Mouse (Mus musculus): ENCODE measurements around the gene Fgfr2. TPM values are rescaled to one million over a fixed set of nuclear protein-coding genes. Genes with fewer than 3 reads are reported as not detected.
A peak's percentile ranks its signal among the peaks of the same experiment; 100 is the strongest.

Fgfr2 gene
- polyA plus RNA-seq, 1 experiment from 2014 or later: 110 TPM

GRCm38 (mm10) chr7:130985716-130986115 is 2137.4 kb downstream of the Fgfr2 start:
- Histone ChIP-seq H3K27ac (ENCODE audit: low read length) (no peak overlapping the region), H3K4me1 (ENCODE audit: insufficient read depth, low read depth, low read length) (peaks cover 21% of the 10 kb centered on the region; the same call in 1 of the 2 replicates), H3K9me3 (ENCODE audit: low read length) (no peaks in the 10 kb centered on the region), H3K4me2 (replicated peaks; ENCODE audit: low read depth, low read length) (no peak overlapping the region), H3K9ac (replicated peaks; ENCODE audit: low read depth) (no peak overlapping the region), H3K36me3 (ENCODE audit: insufficient read depth, low read length) (no peaks in the 10 kb centered on the region), H3K27me3 (replicated peaks; ENCODE audit: insufficient read depth, low read length) (no peaks in the 10 kb centered on the region), H3K4me3 (ENCODE audit: low read depth, low read length) (no peak overlapping the region)
- no peak for ATAC-seq
- whole genome bisulfite sequencing: 57% methylated on average over 3 of the region's 3 CpGs
- DNase-seq (ENCODE audit: low spot score): no peak
- no peak for TF ChIP-seq EP300 (IDR thresholded peaks at IDR 0.05)
- no peak for TF ChIP-seq CTCF (IDR thresholded peaks at IDR 0.05)

- Histone ChIP-seq H3K9me3 (ENCODE audit: low read length) (no peaks in the 10 kb centered on the region), H3K9ac (replicated peaks; ENCODE audit: low read depth) (no peak overlapping the region), H3K4me1 (ENCODE audit: insufficient read depth, low read depth, low read length) (peaks cover 21% of the 10 kb centered on the region; the same call in 1 of the 2 replicates), H3K4me3 (ENCODE audit: low read depth, low read length) (no peak overlapping the region), H3K36me3 (ENCODE audit: insufficient read depth, low read length) (no peaks in the 10 kb centered on the region), H3K27ac (ENCODE audit: low read length) (no peak overlapping the region), H3K27me3 (replicated peaks; ENCODE audit: insufficient read depth, low read length) (no peaks in the 10 kb centered on the region), H3K4me2 (replicated peaks; ENCODE audit: low read depth, low read length) (no peak overlapping the region)
- DNase-seq (ENCODE audit: low spot score) (no peak), ATAC-seq (no peak)
- no peak for TF ChIP-seq EP300 (IDR thresholded peaks at IDR 0.05)
- no peak for TF ChIP-seq CTCF (IDR thresholded peaks at IDR 0.05)
- WGBS: 54% methylated on average over 12 of the region's 12 CpGs
Measured at GRCm38 (mm10) chr7:130985193-130985592, 2138.0 kb downstream of the Fgfr2 start.

GRCm38 (mm10) chr7:130984294-130984693 is 2138.9 kb downstream of the Fgfr2 start:
- Histone ChIP-seq H3K9me3 (ENCODE audit: low read length) (no peaks in the 10 kb centered on the region), H3K9ac (replicated peaks; ENCODE audit: low read depth) (no peak overlapping the region), H3K4me3 (ENCODE audit: low read depth, low read length) (no peak overlapping the region), H3K27ac (ENCODE audit: low read length) (no peak overlapping the region), H3K4me1 (ENCODE audit: insufficient read depth, low read depth, low read length) (peaks cover 21% of the 10 kb centered on the region; the same call in 1 of the 2 replicates), H3K36me3 (ENCODE audit: insufficient read depth, low read length) (no peaks in the 10 kb centered on the region), H3K27me3 (replicated peaks; ENCODE audit: insufficient read depth, low read length) (no peaks in the 10 kb centered on the region), H3K4me2 (replicated peaks; ENCODE audit: low read depth, low read length) (no peak overlapping the region)
- DNase-seq (ENCODE audit: low spot score) (no peak), ATAC-seq (no peak)
- 76% methylated on average over 7 of the region's 7 CpGs for whole genome bisulfite sequencing
- TF ChIP-seq EP300 (IDR thresholded peaks at IDR 0.05) (no peak), CTCF (IDR thresholded peaks at IDR 0.05) (no peak)

GRCm38 (mm10) chr7:130982881-130983280 is 2140.3 kb downstream of the Fgfr2 start:
- ATAC-seq (peak; percentile 51), DNase-seq (ENCODE audit: low spot score) (no peak)
- WGBS: 38% methylated on average over 3 of the region's 3 CpGs
- Histone ChIP-seq H3K4me1 (ENCODE audit: insufficient read depth, low read depth, low read length) (peaks cover 18% of the 10 kb centered on the region; the same call in 1 of the 2 replicates), H3K9ac (replicated peaks; ENCODE audit: low read depth) (no peak overlapping the region), H3K36me3 (ENCODE audit: insufficient read depth, low read length) (no peaks in the 10 kb centered on the region), H3K4me3 (ENCODE audit: low read depth, low read length) (no peak overlapping the region), H3K27me3 (replicated peaks; ENCODE audit: insufficient read depth, low read length) (no peaks in the 10 kb centered on the region), H3K27ac (ENCODE audit: low read length) (peak overlapping the region; percentile 51), H3K4me2 (replicated peaks; ENCODE audit: low read depth, low read length) (no peak overlapping the region), H3K9me3 (ENCODE audit: low read length) (no peaks in the 10 kb centered on the region)
- TF ChIP-seq CTCF (IDR thresholded peaks at IDR 0.05) (peak; percentile 62), EP300 (IDR thresholded peaks at IDR 0.05) (no peak)

- no peaks in the 10 kb centered on the region for H3K27me3 ChIP-seq (replicated peaks; ENCODE audit: insufficient read depth, low read length)
- TF ChIP-seq CTCF (IDR thresholded peaks at IDR 0.05) (no peak), EP300 (IDR thresholded peaks at IDR 0.05) (peak; percentile 84)
- H3K36me3 ChIP-seq (ENCODE audit: insufficient read depth, low read length): no peaks in the 10 kb centered on the region
- H3K4me3 ChIP-seq (ENCODE audit: low read depth, low read length): no peak overlapping the region
- ATAC-seq: peak; percentile 88
- H3K4me2 ChIP-seq (replicated peaks; ENCODE audit: low read depth, low read length): no peak overlapping the region
- DNase-seq (ENCODE audit: low spot score): peak; percentile 92
- peaks cover 22% of the 10 kb centered on the region for H3K4me1 ChIP-seq (ENCODE audit: insufficient read depth, low read depth, low read length)
- WGBS: 35% methylated on average over 4 of the region's 4 CpGs
- peak overlapping the region; percentile 69 for H3K27ac ChIP-seq (ENCODE audit: low read length)
- no peak overlapping the region for H3K9ac ChIP-seq (replicated peaks; ENCODE audit: low read depth)
- H3K9me3 ChIP-seq (ENCODE audit: low read length): no peaks in the 10 kb centered on the region
Measured at GRCm38 (mm10) chr7:130982371-130982770, 2140.8 kb downstream of the Fgfr2 start.

GRCm38 (mm10) chr7:130980130-130980529 is 2143.0 kb downstream of the Fgfr2 start:
- TF ChIP-seq CTCF (IDR thresholded peaks at IDR 0.05): no peak
- H3K36me3 ChIP-seq (ENCODE audit: insufficient read depth, low read length): no peaks in the 10 kb centered on the region
- ATAC-seq: no peak
- DNase-seq (ENCODE audit: low spot score): no peak
- no peak overlapping the region for H3K4me3 ChIP-seq (ENCODE audit: low read depth, low read length)
- peaks cover 30% of the 10 kb centered on the region for H3K4me1 ChIP-seq (ENCODE audit: insufficient read depth, low read depth, low read length)
- H3K27ac ChIP-seq (ENCODE audit: low read length): no peak overlapping the region
- H3K9ac ChIP-seq (replicated peaks; ENCODE audit: low read depth): no peak overlapping the region
- 65% methylated on average over 5 of the region's 5 CpGs for WGBS
- no peak overlapping the region for H3K4me2 ChIP-seq (replicated peaks; ENCODE audit: low read depth, low read length)
- no peaks in the 10 kb centered on the region for H3K9me3 ChIP-seq (ENCODE audit: low read length)
- H3K27me3 ChIP-seq (replicated peaks; ENCODE audit: insufficient read depth, low read length): no peaks in the 10 kb centered on the region

GRCm38 (mm10) chr7:130978545-130978944 is 2144.6 kb downstream of the Fgfr2 start:
- no peak overlapping the region for H3K9ac ChIP-seq (replicated peaks; ENCODE audit: low read depth)
- no peaks in the 10 kb centered on the region for H3K9me3 ChIP-seq (ENCODE audit: low read length)
- H3K36me3 ChIP-seq (ENCODE audit: insufficient read depth, low read length): no peaks in the 10 kb centered on the region
- peaks cover 30% of the 10 kb centered on the region for H3K4me1 ChIP-seq (ENCODE audit: insufficient read depth, low read depth, low read length)
- no peak overlapping the region for H3K4me3 ChIP-seq (ENCODE audit: low read depth, low read length)
- ATAC-seq (no peak), DNase-seq (ENCODE audit: low spot score) (no peak)
- H3K27ac ChIP-seq (ENCODE audit: low read length): no peak overlapping the region
- H3K4me2 ChIP-seq (replicated peaks; ENCODE audit: low read depth, low read length): no peak overlapping the region
- WGBS: 84% methylated on average over 1 of the region's 1 CpGs
- no peaks in the 10 kb centered on the region for H3K27me3 ChIP-seq (replicated peaks; ENCODE audit: insufficient read depth, low read length)
- no peak for TF ChIP-seq CTCF (IDR thresholded peaks at IDR 0.05)
- no peak for TF ChIP-seq EP300 (IDR thresholded peaks at IDR 0.05)
